Mouse (Mus musculus) heart, postnatal 36 days (tissue): ENCODE results near the gene Gm11985. TPM values are rescaled to one million over a fixed set of nuclear protein-coding genes. Genes with fewer than 3 reads are reported as not detected.

Source experiments
- total RNA-seq, 2 experiments: library from RNA; stranded (reverse); gene quantifications; 2 replicates each; pipeline ENCODE4 v1.2.3; 2021

Gene Gm11985
- total RNA-seq, 2 experiments from 2014 or later, result not detected

Other genes with a start within 250 kb of the Gm11985 start
- 1 to 10 TPM; 1.6 to 2.0 TPM for gene Adcy1, start 125.1 kb downstream of the Gm11985 start, total RNA-seq
- gene Igfbp1, start 9.2 kb upstream of the Gm11985 start, total RNA-seq, result not detected
- gene Igfbp3, start 25.4 kb upstream of the Gm11985 start, total RNA-seq, result 10 to 100 TPM; 28.9 to 31.0 TPM